Mouse (Mus musculus) midbrain, embryonic 10.5 days (tissue): ENCODE data around the gene Fryl. TPM values are rescaled to one million over a fixed set of nuclear protein-coding genes. Genes with fewer than 3 reads are reported as not detected.

ENCODE experiments used
- DNase-seq: peaks from one replicate; pipeline ENCODE4 v3.0.0-alpha.2; 2017; ENCODE audit warnings: low spot score
- H3K27ac ChIP-seq: fragments of 300-500 bp; sonication (generic); replicated peaks from 2 replicates; pipeline ENCODE4 v1.5.1; 2016; ENCODE audit warnings: mild to moderate bottlenecking
- H3K27me3 ChIP-seq: fragments of 300-500 bp; sonication (generic); 2 replicates; pipeline ENCODE4 v1.6.1; 2016; ENCODE audit warnings: low read depth, mild to moderate bottlenecking; ENCODE audit not compliant: poor library complexity, severe bottlenecking
- H3K36me3 ChIP-seq: fragments of 300-500 bp; sonication (generic); 2 replicates; pipeline ENCODE4 v1.6.1; 2016; ENCODE audit warnings: mild to moderate bottlenecking, moderate library complexity
- H3K4me1 ChIP-seq: fragments of 300-500 bp; sonication (generic); 2 replicates; pipeline ENCODE4 v1.6.1; 2016
- H3K4me3 ChIP-seq: fragments of 300-500 bp; sonication (generic); 2 replicates; pipeline ENCODE4 v1.5.1; 2016; ENCODE audit warnings: mild to moderate bottlenecking, moderate library complexity
- H3K9me3 ChIP-seq: fragments of 300-500 bp; sonication (generic); replicated peaks from 2 replicates; pipeline ENCODE4 v1.6.1; 2016; ENCODE audit warnings: mild to moderate bottlenecking
- WGBS: fragments of 180-500 bp; shearing (Covaris S2); methylation state at CpG from one replicate; pipeline ENCODE4 v1.1.7; 2016; 5-methylcytosine and 5-hydroxymethylcytosine counted together
- polyA plus RNA-seq: library from polyadenylated mRNA; unstranded; fragments of >200 nt; fragmentation: Nextera tagmentation; extraction: Ambion mirVana; gene quantifications from 2 replicates; pipeline ENCODE4 v1.2.1, GENCODE M21; 2016

The Fryl gene
- polyA plus RNA-seq, 1 experiment from 2014 or later = 23.7 TPM

- DNase-seq = no peak
- Histone ChIP-seq H3K27me3 (0 out of 2 replicates have a peak, but pooled peaks cover 2% of the 10 kb centered on the region), H3K36me3 (peaks cover 7% of the 10 kb centered on the region; the same call in 1 of the 2 replicates), H3K4me3 (no peak overlapping the region), H3K9me3 (no peaks in the 10 kb centered on the region), H3K27ac (no peak overlapping the region), H3K4me1 (peaks cover 31% of the 10 kb centered on the region)
These were observed 3.7 kb downstream of the Fryl start for GRCm38 (mm10) chr5:73252739-73253138.

GRCm38 (mm10) chr5:73249341-73249740 lies 7.1 kb downstream of the Fryl start:
- no peaks in the 10 kb centered on the region for H3K9me3 ChIP-seq
- WGBS = 95% methylated on average over 4 of the region's 4 CpGs
- H3K27ac ChIP-seq = no peak overlapping the region
- H3K36me3 ChIP-seq = peaks cover 7% of the 10 kb centered on the region; the same call in 1 of the 2 replicates
- no peak overlapping the region for H3K4me3 ChIP-seq
- H3K4me1 ChIP-seq = peaks cover 18% of the 10 kb centered on the region
- no peaks in the 10 kb centered on the region for H3K27me3 ChIP-seq
- DNase-seq = no peak

- Histone ChIP-seq H3K4me1 (peaks cover 7% of the 10 kb centered on the region; the same call in 1 of the 2 replicates), H3K27me3 (no peaks in the 10 kb centered on the region), H3K27ac (no peak overlapping the region), H3K4me3 (no peak overlapping the region), H3K36me3 (peaks cover 7% of the 10 kb centered on the region; the same call in 1 of the 2 replicates), H3K9me3 (no peaks in the 10 kb centered on the region)
- DNase-seq = no peak
- 90% methylated on average over 8 of the region's 8 CpGs for WGBS
These were observed 8.2 kb downstream of the Fryl start for GRCm38 (mm10) chr5:73248211-73248610.

GRCm38 (mm10) chr5:73246414-73246813 lies 10.0 kb downstream of the Fryl start:
- Histone ChIP-seq H3K4me1 (peaks cover 8% of the 10 kb centered on the region), H3K36me3 (peaks cover 3% of the 10 kb centered on the region; the same call in 1 of the 2 replicates), H3K9me3 (no peaks in the 10 kb centered on the region), H3K27ac (no peak overlapping the region), H3K4me3 (no peak overlapping the region), H3K27me3 (no peaks in the 10 kb centered on the region)
- DNase-seq = no peak
- WGBS = 95% methylated on average over 6 of the region's 6 CpGs

- DNase-seq = no peak
- H3K4me3 ChIP-seq = no peak overlapping the region
- H3K27me3 ChIP-seq = no peaks in the 10 kb centered on the region
- H3K4me1 ChIP-seq = peaks cover 8% of the 10 kb centered on the region
- peaks cover 3% of the 10 kb centered on the region; the same call in 1 of the 2 replicates for H3K36me3 ChIP-seq
- 86% methylated on average over 13 of the region's 13 CpGs for WGBS
- no peaks in the 10 kb centered on the region for H3K9me3 ChIP-seq
- no peak overlapping the region for H3K27ac ChIP-seq
These were observed 12.0 kb downstream of the Fryl start for GRCm38 (mm10) chr5:73244403-73244802.

- Histone ChIP-seq H3K4me3 (no peak overlapping the region), H3K27ac (no peak overlapping the region), H3K4me1 (peaks cover 12% of the 10 kb centered on the region), H3K27me3 (no peaks in the 10 kb centered on the region), H3K9me3 (no peaks in the 10 kb centered on the region), H3K36me3 (no peaks in the 10 kb centered on the region)
- no peak for DNase-seq
- WGBS = 81% methylated on average over 8 of the region's 8 CpGs
These were observed 14.5 kb downstream of the Fryl start for GRCm38 (mm10) chr5:73241966-73242365.

GRCm38 (mm10) chr5:73241332-73241731 lies 15.1 kb downstream of the Fryl start:
- Histone ChIP-seq H3K36me3 (no peaks in the 10 kb centered on the region), H3K9me3 (no peaks in the 10 kb centered on the region), H3K4me3 (no peak overlapping the region), H3K27ac (no peak overlapping the region), H3K27me3 (no peaks in the 10 kb centered on the region), H3K4me1 (peaks cover 18% of the 10 kb centered on the region)
- no peak for DNase-seq
- 86% methylated on average over 10 of the region's 10 CpGs for WGBS

GRCm38 (mm10) chr5:73240391-73240790 lies 16.0 kb downstream of the Fryl start:
- no peak for DNase-seq
- WGBS = 95% methylated on average over 6 of the region's 6 CpGs
- Histone ChIP-seq H3K4me1 (peaks cover 18% of the 10 kb centered on the region), H3K27ac (no peak overlapping the region), H3K9me3 (no peaks in the 10 kb centered on the region), H3K4me3 (no peak overlapping the region), H3K27me3 (no peaks in the 10 kb centered on the region), H3K36me3 (no peaks in the 10 kb centered on the region)

- Histone ChIP-seq H3K4me3 (no peak overlapping the region), H3K9me3 (no peaks in the 10 kb centered on the region), H3K27ac (peak overlapping the region; percentile 81), H3K27me3 (no peaks in the 10 kb centered on the region), H3K36me3 (no peaks in the 10 kb centered on the region), H3K4me1 (peaks cover 23% of the 10 kb centered on the region)
- DNase-seq = peak; percentile 31
- WGBS = 6% methylated on average over 6 of the region's 6 CpGs
These were observed 19.5 kb downstream of the Fryl start for GRCm38 (mm10) chr5:73236894-73237334.

GRCm38 (mm10) chr5:73235201-73235600 lies 21.2 kb downstream of the Fryl start:
- H3K9me3 ChIP-seq = no peaks in the 10 kb centered on the region
- H3K4me1 ChIP-seq = peaks cover 37% of the 10 kb centered on the region
- no peak overlapping the region for H3K27ac ChIP-seq
- no peak for DNase-seq
- no peak overlapping the region for H3K4me3 ChIP-seq
- H3K36me3 ChIP-seq = no peaks in the 10 kb centered on the region
- 89% methylated on average over 5 of the region's 5 CpGs for WGBS
- H3K27me3 ChIP-seq = no peaks in the 10 kb centered on the region

GRCm38 (mm10) chr5:73233018-73233881 lies 23.2 kb downstream of the Fryl start:
- H3K27ac ChIP-seq = no peak overlapping the region
- H3K27me3 ChIP-seq = no peaks in the 10 kb centered on the region
- no peak for DNase-seq
- whole genome bisulfite sequencing = 89% methylated on average over 17 of the region's 17 CpGs
- no peak overlapping the region for H3K4me3 ChIP-seq
- no peaks in the 10 kb centered on the region for H3K36me3 ChIP-seq
- H3K4me1 ChIP-seq = peaks cover 44% of the 10 kb centered on the region
- no peaks in the 10 kb centered on the region for H3K9me3 ChIP-seq

- Histone ChIP-seq H3K27ac (no peak overlapping the region), H3K4me1 (peaks cover 52% of the 10 kb centered on the region), H3K36me3 (no peaks in the 10 kb centered on the region; the same call in 1 of the 2 replicates), H3K27me3 (no peaks in the 10 kb centered on the region), H3K9me3 (no peaks in the 10 kb centered on the region), H3K4me3 (no peak overlapping the region)
- 23% methylated on average over 9 of the region's 9 CpGs for WGBS
- no peak for DNase-seq
These were observed 24.2 kb downstream of the Fryl start for GRCm38 (mm10) chr5:73232267-73232666.

GRCm38 (mm10) chr5:73231835-73232234 lies 24.6 kb downstream of the Fryl start:
- H3K27me3 ChIP-seq = no peaks in the 10 kb centered on the region
- H3K36me3 ChIP-seq = no peaks in the 10 kb centered on the region; the same call in 1 of the 2 replicates
- H3K4me3 ChIP-seq = no peak overlapping the region
- DNase-seq = no peak
- H3K9me3 ChIP-seq = no peaks in the 10 kb centered on the region
- 11% methylated on average over 6 of the region's 6 CpGs for WGBS
- H3K4me1 ChIP-seq = peaks cover 50% of the 10 kb centered on the region
- no peak overlapping the region for H3K27ac ChIP-seq
